Mouse (Mus musculus) kidney, adult 2 months (tissue): ENCODE results near the gene CN725425. TPM values are rescaled to one million over a fixed set of nuclear protein-coding genes. Genes with fewer than 3 reads are reported as not detected.

Source experiments
- DNase-seq: peaks from one replicate; pipeline ENCODE4 v3.0.0; 2021
- H3K27ac ChIP-seq: fragments of 200-500 bp; 2 replicates; pipeline ENCODE4 v1.5.1; 2012; ENCODE audit warnings: low read depth, low read length, control low read depth, inconsistent platforms; ENCODE audit not compliant: insufficient read depth
- H3K27me3 ChIP-seq: fragments of 200-500 bp; replicated peaks from 2 replicates; pipeline ENCODE4 v1.6.1; 2012; ENCODE audit warnings: mild to moderate bottlenecking, moderate library complexity, low read length, inconsistent platforms; ENCODE audit not compliant: control insufficient read depth, insufficient read depth
- H3K36me3 ChIP-seq: fragments of 200-500 bp; 2 replicates; pipeline ENCODE4 v1.6.1; 2012; ENCODE audit warnings: mild to moderate bottlenecking, moderate library complexity, low read length, inconsistent platforms; ENCODE audit not compliant: control insufficient read depth, insufficient read depth
- H3K4me1 ChIP-seq: fragments of 200-500 bp; 2 replicates; pipeline ENCODE4 v1.6.1; 2011; ENCODE audit warnings: low read length; ENCODE audit not compliant: control insufficient read depth, insufficient read depth
- H3K4me3 ChIP-seq: fragments of 200-500 bp; 2 replicates; pipeline ENCODE4 v1.5.1; 2011; ENCODE audit warnings: mild to moderate bottlenecking, low read depth, low read length, control low read depth; ENCODE audit not compliant: insufficient read depth
- CTCF ChIP-seq: fragments of 200-500 bp; conservative IDR thresholded peaks from 2 replicates; pipeline ENCODE4 v1.5.1; 2011; ENCODE audit warnings: low read depth, mild to moderate bottlenecking, control low read depth, low read length, moderate library complexity, mixed read lengths; ENCODE audit not compliant: insufficient read depth, insufficient read length
- POLR2A ChIP-seq: fragments of 200-500 bp; IDR thresholded peaks from one replicate; pipeline ENCODE4 v1.6.1; 2011; ENCODE audit warnings: low read depth, low read length, control low read depth
- WGBS: fragments of 180-500 bp; shearing (Covaris S2); methylation state at CpG from one replicate; pipeline ENCODE4 v1.1.7; 2018; 5-methylcytosine and 5-hydroxymethylcytosine counted together
- polyA plus RNA-seq: library from polyadenylated mRNA; depleted of rRNA; stranded (reverse); fragments of >200 nt; gene quantifications from 2 replicates; pipeline ENCODE4 v1.2.3, GENCODE M21; 2012

Gene CN725425
- polyA plus RNA-seq, 1 experiment: not detected

GRCm38 (mm10) chr15:91170602-91171328 lies 28.5 kb upstream of the CN725425 start:
- Histone ChIP-seq H3K27me3 (no peaks in the 10 kb centered on the region), H3K4me1 (no peaks in the 10 kb centered on the region), H3K36me3 (no peaks in the 10 kb centered on the region), H3K27ac (no peak overlapping the region), H3K4me3 (no peak overlapping the region)
- TF ChIP-seq POLR2A (no peak), CTCF (no peak)
- no peak for DNase-seq
- 84% methylated on average over 9 of the region's 9 CpGs for WGBS

GRCm38 (mm10) chr15:91171332-91171731 lies 28.0 kb upstream of the CN725425 start:
- WGBS: 85% methylated on average over 4 of the region's 4 CpGs
- Histone ChIP-seq H3K4me1 (no peaks in the 10 kb centered on the region), H3K36me3 (no peaks in the 10 kb centered on the region), H3K4me3 (no peak overlapping the region), H3K27me3 (no peaks in the 10 kb centered on the region), H3K27ac (no peak overlapping the region)
- no peak for TF ChIP-seq POLR2A
- no peak for TF ChIP-seq CTCF
- DNase-seq: no peak

- DNase-seq: no peak
- TF ChIP-seq POLR2A: no peak
- TF ChIP-seq CTCF: no peak
- no peaks in the 10 kb centered on the region for H3K27me3 ChIP-seq
- H3K4me3 ChIP-seq: no peak overlapping the region
- WGBS: 87% methylated on average over 4 of the region's 4 CpGs
- no peaks in the 10 kb centered on the region for H3K36me3 ChIP-seq
- H3K27ac ChIP-seq: no peak overlapping the region
- H3K4me1 ChIP-seq: no peaks in the 10 kb centered on the region
These were observed 27.1 kb upstream of the CN725425 start for GRCm38 (mm10) chr15:91172193-91172592.

GRCm38 (mm10) chr15:91178656-91179314 lies 20.5 kb upstream of the CN725425 start:
- H3K4me1 ChIP-seq: no peaks in the 10 kb centered on the region
- H3K4me3 ChIP-seq: no peak overlapping the region
- no peak for DNase-seq
- H3K27me3 ChIP-seq: no peaks in the 10 kb centered on the region
- no peaks in the 10 kb centered on the region for H3K36me3 ChIP-seq
- no peak overlapping the region for H3K27ac ChIP-seq
- 66% methylated on average over 9 of the region's 9 CpGs for WGBS
- TF ChIP-seq CTCF (no peak), POLR2A (no peak)

- no peak for DNase-seq
- no peaks in the 10 kb centered on the region for H3K4me1 ChIP-seq
- 81% methylated on average over 15 of the region's 15 CpGs for WGBS
These were observed 19.2 kb upstream of the CN725425 start for GRCm38 (mm10) chr15:91179911-91180622.

GRCm38 (mm10) chr15:91186358-91186757 lies 12.9 kb upstream of the CN725425 start:
- Histone ChIP-seq H3K4me1 (no peaks in the 10 kb centered on the region), H3K27me3 (no peaks in the 10 kb centered on the region), H3K4me3 (no peak overlapping the region), H3K36me3 (no peaks in the 10 kb centered on the region), H3K27ac (no peak overlapping the region)
- DNase-seq: no peak
- no peak for TF ChIP-seq CTCF
- no peak for TF ChIP-seq POLR2A
- WGBS: 76% methylated on average over 6 of the region's 6 CpGs

More at GRCm38 (mm10) chr15:91179911-91180622, 19.2 kb upstream of the CN725425 start:
- Histone ChIP-seq H3K27me3 (no peaks in the 10 kb centered on the region), H3K27ac (no peak overlapping the region), H3K36me3 (no peaks in the 10 kb centered on the region), H3K4me3 (no peak overlapping the region)
- no peak for TF ChIP-seq CTCF

- Histone ChIP-seq H3K36me3 (no peaks in the 10 kb centered on the region), H3K4me1 (no peaks in the 10 kb centered on the region), H3K4me3 (no peak overlapping the region), H3K27me3 (no peaks in the 10 kb centered on the region), H3K27ac (no peak overlapping the region)
- TF ChIP-seq POLR2A (no peak), CTCF (no peak)
- DNase-seq: no peak
- WGBS: 59% methylated on average over 4 of the region's 4 CpGs
These were observed 9.3 kb upstream of the CN725425 start for GRCm38 (mm10) chr15:91190026-91190425.
